Mouse (Mus musculus): ENCODE results near the gene Wfs1.

- TF ChIP-seq CTCF (conservative IDR thresholded peaks at IDR 0.05 in 1 of 2, IDR thresholded peaks at IDR 0.05 in 1 of 2; ENCODE audit: low read depth in 2 of 2, low read length in 2 of 2): no peak
- TF ChIP-seq TBP (conservative IDR thresholded peaks at IDR 0.05; ENCODE audit: low read depth, low read length): no peak
- no peak for TF ChIP-seq ELF1 (IDR thresholded peaks at IDR 0.05; ENCODE audit: low read depth, low read length)
- no peak for TF ChIP-seq MYC (IDR thresholded peaks at IDR 0.05; ENCODE audit: low read depth, low read length)
- TF ChIP-seq EP300 (IDR thresholded peaks at IDR 0.05; ENCODE audit: low read length): no peak
- TF ChIP-seq ZNF384 (IDR thresholded peaks at IDR 0.05; ENCODE audit: low read depth, low read length): no peak
- no peak for TF ChIP-seq POLR2A (IDR thresholded peaks at IDR 0.05; ENCODE audit: low read depth, low read length)
- TF ChIP-seq RCOR1 (conservative IDR thresholded peaks at IDR 0.05; ENCODE audit: low read depth, low read length): no peak
Observed at GRCm38 (mm10) chr5:37028104-37028485, 39.1 kb upstream of the Wfs1 start.
